Mouse (Mus musculus) hindbrain, embryonic 15.5 days (tissue): Measurements from ENCODE around the gene Qpct. TPM values are rescaled to one million over a fixed set of nuclear protein-coding genes. Genes with fewer than 3 reads are reported as not detected.
A peak's percentile ranks its signal among the peaks of the same experiment; 100 is the strongest.
"Not testable (repeated sequence)": the region's sequence is repeated elsewhere in the genome, so short reads cannot be mapped to it uniquely, and the experiment has no call there.

Experiments used
- ATAC-seq: fragments of 200-750 bp; cut with Nextera tagmentation; 2 replicates; pipeline ENCODE4 v1.8.0; 2017; ENCODE audit warnings: low read depth, moderate number of reproducible peaks, moderate TSS enrichment; ENCODE audit not compliant: low FRiP score
- H3K27ac ChIP-seq: fragments of 300-500 bp; sonication (generic); replicated peaks from 2 replicates; pipeline ENCODE4 v1.5.1; 2015; ENCODE audit warnings: mild to moderate bottlenecking, inconsistent platforms
- H3K27me3 ChIP-seq: fragments of 300-500 bp; sonication (generic); 2 replicates; pipeline ENCODE4 v1.6.1; 2015; ENCODE audit warnings: control low read depth, inconsistent platforms
- H3K36me3 ChIP-seq: fragments of 300-500 bp; sonication (generic); 2 replicates; pipeline ENCODE4 v1.6.1; 2015; ENCODE audit warnings: control low read depth, inconsistent platforms
- H3K4me1 ChIP-seq: fragments of 300-500 bp; sonication (generic); replicated peaks from 2 replicates; pipeline ENCODE4 v1.6.1; 2015; ENCODE audit warnings: control low read depth, inconsistent platforms
- H3K4me2 ChIP-seq: fragments of 300-500 bp; sonication (generic); 2 replicates; pipeline ENCODE4 v1.6.1; 2015; ENCODE audit warnings: moderate library complexity, mild to moderate bottlenecking, inconsistent platforms
- H3K4me3 ChIP-seq: fragments of 300-500 bp; sonication (generic); 2 replicates; pipeline ENCODE4 v1.5.1; 2015; ENCODE audit warnings: mild to moderate bottlenecking, inconsistent platforms
- H3K9ac ChIP-seq: fragments of 300-500 bp; sonication (generic); 2 replicates; pipeline ENCODE4 v1.6.1; 2015; ENCODE audit warnings: inconsistent platforms
- H3K9me3 ChIP-seq: fragments of 300-500 bp; sonication (generic); 2 replicates; pipeline ENCODE4 v1.6.1; 2016; ENCODE audit warnings: control low read depth, inconsistent platforms
- WGBS: fragments of 180-500 bp; shearing (Covaris S2); methylation state at CpG from one replicate; pipeline ENCODE4 v1.1.7; 2015; 5-methylcytosine and 5-hydroxymethylcytosine counted together
- polyA plus RNA-seq: library from polyadenylated mRNA; unstranded; fragments of >200 nt; fragmentation: Nextera tagmentation; extraction: Ambion mirVana; gene quantifications from 2 replicates; pipeline ENCODE4 v1.2.1, GENCODE M21; 2015

The Qpct gene
- polyA plus RNA-seq, 1 experiment from 2014 or later: 23.6 TPM

GRCm38 (mm10) chr17:79077848-79078146 is 26.1 kb downstream of the Qpct start:
- no peak overlapping the region for H3K4me3 ChIP-seq
- H3K36me3 ChIP-seq: peaks cover 1% of the 10 kb centered on the region; the same call in 1 of the 2 replicates
- no peaks in the 10 kb centered on the region for H3K9me3 ChIP-seq
- no peak overlapping the region for H3K4me2 ChIP-seq
- no peak overlapping the region for H3K9ac ChIP-seq
- no peak for ATAC-seq
- 94% methylated on average over 1 of the region's 1 CpGs for WGBS
- no peaks in the 10 kb centered on the region for H3K27me3 ChIP-seq
- no peak overlapping the region for H3K27ac ChIP-seq
- H3K4me1 ChIP-seq: no peaks in the 10 kb centered on the region

GRCm38 (mm10) chr17:79078248-79078647 is 26.5 kb downstream of the Qpct start:
- Histone ChIP-seq H3K4me3 (no peak overlapping the region), H3K9me3 (no peaks in the 10 kb centered on the region), H3K27ac (no peak overlapping the region), H3K36me3 (peaks cover 3% of the 10 kb centered on the region; the same call in 1 of the 2 replicates), H3K27me3 (no peaks in the 10 kb centered on the region), H3K4me2 (no peak overlapping the region), H3K9ac (no peak overlapping the region), H3K4me1 (no peaks in the 10 kb centered on the region)
- no peak for ATAC-seq
- WGBS: 90% methylated on average over 8 of the region's 8 CpGs

- 73% methylated on average over 1 of the region's 1 CpGs for WGBS
- H3K27me3 ChIP-seq: no peaks in the 10 kb centered on the region; the same call in 1 of the 2 replicates
Observed at GRCm38 (mm10) chr17:79091710-79092109, 40.0 kb downstream of the Qpct start.

GRCm38 (mm10) chr17:79093286-79093975 is 41.7 kb downstream of the Qpct start:
- 79% methylated on average over 5 of the region's 5 CpGs for WGBS
- H3K36me3 ChIP-seq: no peaks in the 10 kb centered on the region

More at GRCm38 (mm10) chr17:79091710-79092109, 40.0 kb downstream of the Qpct start:
- no peak overlapping the region for H3K9ac ChIP-seq
- no peaks in the 10 kb centered on the region for H3K36me3 ChIP-seq
- no peaks in the 10 kb centered on the region for H3K4me1 ChIP-seq
- no peak for ATAC-seq
- no peak overlapping the region for H3K4me3 ChIP-seq
- no peak overlapping the region for H3K27ac ChIP-seq
- no peak overlapping the region for H3K4me2 ChIP-seq
- H3K9me3 ChIP-seq: no peaks in the 10 kb centered on the region

GRCm38 (mm10) chr17:79095624-79096023 is 43.9 kb downstream of the Qpct start:
- no peaks in the 10 kb centered on the region; the same call in 1 of the 2 replicates for H3K27me3 ChIP-seq
- H3K27ac ChIP-seq: no peak overlapping the region
- no peak overlapping the region for H3K4me3 ChIP-seq
- H3K36me3 ChIP-seq: no peaks in the 10 kb centered on the region
- H3K4me1 ChIP-seq: no peaks in the 10 kb centered on the region
- no peak for ATAC-seq
- H3K9ac ChIP-seq: no peak overlapping the region
- WGBS: 90% methylated on average over 2 of the region's 2 CpGs
- no peak overlapping the region for H3K4me2 ChIP-seq
- no peaks in the 10 kb centered on the region for H3K9me3 ChIP-seq

More at GRCm38 (mm10) chr17:79093286-79093975, 41.7 kb downstream of the Qpct start:
- no peak overlapping the region for H3K4me3 ChIP-seq
- no peak overlapping the region for H3K4me2 ChIP-seq
- H3K4me1 ChIP-seq: no peaks in the 10 kb centered on the region
- no peak for ATAC-seq
- no peaks in the 10 kb centered on the region for H3K9me3 ChIP-seq
- no peaks in the 10 kb centered on the region; the same call in 1 of the 2 replicates for H3K27me3 ChIP-seq
- no peak overlapping the region for H3K9ac ChIP-seq
- no peak overlapping the region for H3K27ac ChIP-seq

- Histone ChIP-seq H3K9ac (no peak overlapping the region), H3K36me3 (no peaks in the 10 kb centered on the region), H3K4me1 (no peaks in the 10 kb centered on the region), H3K27ac (no peak overlapping the region), H3K27me3 (no peaks in the 10 kb centered on the region; the same call in 1 of the 2 replicates), H3K9me3 (no peaks in the 10 kb centered on the region), H3K4me2 (no peak overlapping the region), H3K4me3 (no peak overlapping the region)
- 87% methylated on average over 4 of the region's 4 CpGs for WGBS
- no peak for ATAC-seq
Observed at GRCm38 (mm10) chr17:79099866-79100265, 48.2 kb downstream of the Qpct start.

GRCm38 (mm10) chr17:79108238-79108637 is 56.5 kb downstream of the Qpct start:
- H3K27me3 ChIP-seq: no peaks in the 10 kb centered on the region
- no peaks in the 10 kb centered on the region for H3K9me3 ChIP-seq
- 87% methylated on average over 6 of the region's 6 CpGs for WGBS
- no peak overlapping the region for H3K9ac ChIP-seq
- no peak for ATAC-seq
- H3K36me3 ChIP-seq: no peaks in the 10 kb centered on the region
- no peaks in the 10 kb centered on the region for H3K4me1 ChIP-seq
- no peak overlapping the region for H3K27ac ChIP-seq
- H3K4me3 ChIP-seq: no peak overlapping the region
- no peak overlapping the region for H3K4me2 ChIP-seq

GRCm38 (mm10) chr17:79109576-79109975 is 57.9 kb downstream of the Qpct start:
- Histone ChIP-seq H3K4me3 (no peak overlapping the region), H3K4me2 (no peak overlapping the region), H3K9ac (no peak overlapping the region), H3K36me3 (no peaks in the 10 kb centered on the region), H3K4me1 (no peaks in the 10 kb centered on the region), H3K27ac (no peak overlapping the region), H3K27me3 (no peaks in the 10 kb centered on the region), H3K9me3 (no peaks in the 10 kb centered on the region)
- no peak for ATAC-seq
- 86% methylated on average over 9 of the region's 9 CpGs for WGBS

GRCm38 (mm10) chr17:79110936-79111348 is 59.2 kb downstream of the Qpct start:
- 25% methylated on average over 5 of the region's 5 CpGs for WGBS
- no peak overlapping the region for H3K4me3 ChIP-seq
- H3K9me3 ChIP-seq: no peaks in the 10 kb centered on the region
- no peaks in the 10 kb centered on the region for H3K36me3 ChIP-seq
- no peak overlapping the region for H3K4me2 ChIP-seq
- H3K27ac ChIP-seq: no peak overlapping the region
- H3K9ac ChIP-seq: no peak overlapping the region
- ATAC-seq: peak; percentile 85
- H3K27me3 ChIP-seq: no peaks in the 10 kb centered on the region
- H3K4me1 ChIP-seq: no peaks in the 10 kb centered on the region

- not testable (repeated sequence) for H3K4me2 ChIP-seq, H3K4me1 ChIP-seq, ATAC-seq, H3K27me3 ChIP-seq, H3K27ac ChIP-seq, H3K36me3 ChIP-seq, H3K9ac ChIP-seq, H3K4me3 ChIP-seq, H3K9me3 ChIP-seq
- 56% methylated on average over 9 of the region's 9 CpGs for WGBS
Observed at GRCm38 (mm10) chr17:79115248-79115647, 63.5 kb downstream of the Qpct start.

GRCm38 (mm10) chr17:79119066-79119465 is 67.4 kb downstream of the Qpct start:
- H3K27ac ChIP-seq: no peak overlapping the region
- H3K27me3 ChIP-seq: no peaks in the 10 kb centered on the region
- no peak for ATAC-seq
- WGBS: 83% methylated on average over 1 of the region's 1 CpGs
- H3K36me3 ChIP-seq: no peaks in the 10 kb centered on the region
- no peak overlapping the region for H3K4me3 ChIP-seq
- H3K4me2 ChIP-seq: no peak overlapping the region
- no peaks in the 10 kb centered on the region for H3K4me1 ChIP-seq
- H3K9ac ChIP-seq: no peak overlapping the region
- H3K9me3 ChIP-seq: no peaks in the 10 kb centered on the region

GRCm38 (mm10) chr17:79120269-79120668 is 68.6 kb downstream of the Qpct start:
- H3K4me3 ChIP-seq: no peak overlapping the region
- no peaks in the 10 kb centered on the region for H3K36me3 ChIP-seq
- no peak overlapping the region for H3K4me2 ChIP-seq
- H3K4me1 ChIP-seq: no peaks in the 10 kb centered on the region
- no peak overlapping the region for H3K9ac ChIP-seq
- no peaks in the 10 kb centered on the region for H3K9me3 ChIP-seq
- H3K27me3 ChIP-seq: no peaks in the 10 kb centered on the region
- no peak for ATAC-seq
- no peak overlapping the region for H3K27ac ChIP-seq
- WGBS: 92% methylated on average over 3 of the region's 3 CpGs

- H3K4me3 ChIP-seq: no peak overlapping the region
- H3K27me3 ChIP-seq: no peaks in the 10 kb centered on the region
- no peaks in the 10 kb centered on the region for H3K9me3 ChIP-seq
- no peak overlapping the region for H3K27ac ChIP-seq
- H3K4me2 ChIP-seq: no peak overlapping the region
- H3K4me1 ChIP-seq: no peaks in the 10 kb centered on the region
- no peaks in the 10 kb centered on the region for H3K36me3 ChIP-seq
- no peak overlapping the region for H3K9ac ChIP-seq
- 54% methylated on average over 8 of the region's 8 CpGs for WGBS
- no peak for ATAC-seq
Observed at GRCm38 (mm10) chr17:79133740-79134139, 82.0 kb downstream of the Qpct start.
